Mouse (Mus musculus) spleen, postnatal 14 days (tissue): ENCODE measurements at regions not wholly inside any gene's neighbourhood (a gene's known extent, or its start where the extent isn't known, plus 50 kb on each side); places are given as distances from the start of the nearest gene placed in this dataset.

ENCODE experiments used
- DNase-seq, 2 experiments: peaks; one replicate each; pipeline ENCODE4 v3.0.0; 2021 to 2022; ENCODE audit warnings: low spot score in 2 of 2

DNA sequence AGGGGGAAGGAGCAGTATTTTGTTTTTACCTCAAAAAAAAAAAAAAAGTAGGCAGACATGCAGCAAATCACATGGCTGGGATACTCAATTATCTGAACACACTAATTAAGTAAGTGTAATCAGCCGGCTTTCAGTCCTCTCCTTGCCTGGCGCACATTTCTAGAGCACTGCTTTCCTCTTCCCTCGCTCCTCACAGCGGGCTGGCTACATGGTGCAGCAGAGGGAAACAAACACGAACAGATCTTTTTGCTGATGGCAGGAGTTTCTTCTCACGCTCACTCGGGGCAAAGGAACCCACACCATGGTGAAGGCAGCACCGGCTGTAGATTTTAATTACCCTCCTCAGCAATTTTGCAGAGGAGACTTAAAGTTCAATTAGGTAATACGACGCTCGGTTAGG is 169.7 kb upstream of the Azi2 start:
- DNase-seq = no peak

DNA sequence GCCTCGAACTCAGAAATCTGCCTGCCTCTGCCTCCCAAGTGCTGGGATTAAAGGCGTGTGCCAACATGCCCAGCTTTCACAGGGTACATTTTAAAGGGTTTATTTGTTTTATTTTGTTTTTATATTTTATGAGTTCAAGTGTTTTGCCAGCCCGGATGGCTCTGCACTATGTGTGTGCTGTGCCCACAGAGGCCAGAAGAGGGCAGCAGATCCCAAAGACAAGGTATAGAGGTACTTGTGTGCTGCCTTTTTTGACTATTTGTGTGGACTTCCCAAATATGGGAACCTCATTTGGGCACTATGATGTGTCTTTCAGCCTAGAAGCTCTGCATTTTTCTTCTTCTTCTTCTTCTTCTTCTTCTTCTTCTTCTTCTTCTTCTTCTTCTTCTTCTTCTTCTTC is 176.4 kb upstream of the Azi2 start:
- no peak for DNase-seq

DNA sequence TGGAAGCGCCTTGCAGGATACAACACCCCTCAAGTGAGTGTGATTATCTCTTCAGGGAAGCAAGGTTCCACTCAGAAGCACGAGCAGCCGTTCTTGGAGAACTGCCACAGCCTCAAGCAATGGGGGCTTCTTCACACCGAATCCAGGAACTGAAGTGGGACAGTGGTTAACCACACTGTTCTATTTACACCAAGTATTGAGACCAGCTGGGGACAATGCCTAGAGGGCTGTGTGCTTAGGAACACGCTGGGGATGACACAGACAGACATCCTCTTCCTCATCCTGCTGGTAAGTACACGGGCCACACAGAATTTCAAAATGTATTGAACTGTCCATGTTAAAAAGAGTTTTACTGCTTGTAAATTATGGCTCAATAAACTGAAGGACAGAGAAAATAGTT is 177.0 kb upstream of the Azi2 start:
- DNase-seq = no peak

DNA sequence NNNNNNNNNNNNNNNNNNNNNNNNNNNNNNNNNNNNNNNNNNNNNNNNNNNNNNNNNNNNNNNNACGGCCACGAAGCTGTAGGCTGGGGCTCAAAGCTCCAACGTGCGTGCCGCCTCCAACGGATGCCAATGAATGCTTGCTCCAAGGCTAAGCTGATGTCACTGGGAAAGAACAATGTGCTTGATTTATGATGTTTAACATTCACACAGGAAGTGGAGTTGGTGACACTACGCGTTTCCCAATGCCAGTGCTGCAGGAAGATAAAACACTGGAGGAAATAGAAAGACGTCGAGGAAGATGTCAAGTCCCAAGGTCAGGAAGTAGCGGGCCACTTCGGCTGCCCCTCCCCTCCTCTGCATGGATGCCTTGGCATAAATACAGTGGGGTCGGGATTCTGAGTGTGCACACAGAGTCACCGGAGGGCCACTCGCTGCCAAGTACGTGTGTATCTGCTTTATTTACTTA is 180.7 kb upstream of the Azi2 start:
- DNase-seq = no peak

DNA sequence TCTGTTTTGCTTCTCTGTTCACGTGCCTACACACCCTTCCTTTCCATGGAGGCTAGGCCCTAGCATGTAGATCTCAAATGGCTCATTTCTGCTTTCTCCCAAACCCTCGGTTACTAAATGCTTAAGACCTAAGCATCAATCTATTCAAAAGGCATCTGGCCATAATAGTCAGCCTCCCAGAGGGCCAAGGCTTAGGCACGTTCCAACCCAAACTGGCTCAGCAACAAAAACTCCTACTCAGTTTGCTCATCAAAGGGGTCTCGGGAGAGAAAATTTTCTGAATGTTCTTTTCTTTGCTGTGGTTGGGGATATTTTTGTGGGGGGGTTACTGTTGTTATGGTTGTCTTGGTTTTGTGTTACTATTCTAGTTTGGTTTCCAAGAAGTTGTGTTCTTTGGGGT is 196.8 kb upstream of the Azi2 start:
- no peak for DNase-seq

DNA sequence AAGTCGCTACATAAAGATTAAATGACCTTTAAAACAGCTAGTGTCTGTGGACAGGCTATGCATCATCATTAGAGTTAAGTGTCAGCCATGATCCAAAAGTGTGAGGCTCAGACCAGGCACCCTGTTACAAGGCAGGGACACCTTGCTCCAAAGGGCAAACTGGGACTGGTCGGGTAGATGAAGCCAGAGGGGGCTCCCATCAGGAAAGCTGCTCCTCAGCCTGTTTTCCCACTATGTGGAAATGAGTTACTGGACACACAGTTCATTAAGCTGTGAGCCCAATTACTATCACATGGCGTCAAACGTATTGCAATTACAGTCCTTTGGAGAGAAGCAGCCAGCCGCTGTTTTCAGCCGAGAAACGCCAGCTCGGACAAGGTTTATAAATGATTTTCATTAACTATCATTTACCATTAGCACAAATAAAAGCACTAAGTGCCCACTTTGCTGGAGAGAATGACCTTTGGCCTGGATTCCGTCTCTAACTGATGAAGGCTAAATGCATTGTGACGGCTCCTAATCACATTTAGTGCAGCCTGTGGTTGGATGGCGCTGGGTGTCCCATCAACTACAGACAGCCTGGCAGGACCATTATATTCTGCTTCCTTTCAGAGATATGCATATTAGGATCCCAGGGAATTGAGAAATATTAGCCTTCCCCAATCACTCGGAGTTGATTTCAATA is 203.5 kb upstream of the Azi2 start:
- DNase-seq = no peak

DNA sequence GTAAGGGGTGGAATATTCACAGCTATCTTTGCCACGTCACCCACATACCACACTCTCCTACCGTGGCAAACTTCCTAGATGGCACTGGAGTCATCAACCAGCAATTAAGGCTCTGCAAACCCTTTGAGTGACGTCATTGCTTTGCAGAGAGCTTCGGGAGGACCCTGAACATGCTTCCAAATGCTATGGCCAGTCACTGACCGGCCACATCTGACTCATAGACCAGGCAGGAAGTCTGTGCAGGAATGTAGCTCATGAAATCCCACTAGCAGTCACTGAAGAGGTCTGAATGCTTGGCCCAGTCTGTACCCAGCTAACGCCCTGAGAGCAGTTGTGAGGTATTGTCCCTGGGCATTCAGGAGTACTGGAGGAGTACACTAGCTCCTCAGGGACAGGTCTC is 203.9 kb upstream of the Rbms3 start:
- DNase-seq = no peak

DNA sequence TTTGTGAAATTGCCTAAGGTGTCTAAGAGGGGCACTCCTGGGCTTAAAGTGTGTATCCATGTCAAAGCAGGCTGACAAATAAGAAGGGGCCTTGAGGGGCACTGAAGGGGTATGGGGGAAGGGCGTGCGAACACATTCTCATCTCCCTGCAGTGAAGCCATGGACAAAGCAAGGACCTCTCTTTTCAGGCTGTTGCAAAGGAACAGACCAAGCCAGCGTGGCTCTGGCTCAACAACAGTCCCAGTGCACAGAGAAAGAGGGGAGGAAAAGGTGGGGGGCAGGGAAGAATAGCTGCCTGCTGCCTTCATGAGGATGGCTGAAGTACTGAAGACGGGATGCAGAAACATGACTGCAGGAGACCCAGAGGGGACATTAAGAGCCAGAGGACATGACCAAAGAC is 184.9 kb upstream of the Rbms3 start:
- DNase-seq = no peak

DNA sequence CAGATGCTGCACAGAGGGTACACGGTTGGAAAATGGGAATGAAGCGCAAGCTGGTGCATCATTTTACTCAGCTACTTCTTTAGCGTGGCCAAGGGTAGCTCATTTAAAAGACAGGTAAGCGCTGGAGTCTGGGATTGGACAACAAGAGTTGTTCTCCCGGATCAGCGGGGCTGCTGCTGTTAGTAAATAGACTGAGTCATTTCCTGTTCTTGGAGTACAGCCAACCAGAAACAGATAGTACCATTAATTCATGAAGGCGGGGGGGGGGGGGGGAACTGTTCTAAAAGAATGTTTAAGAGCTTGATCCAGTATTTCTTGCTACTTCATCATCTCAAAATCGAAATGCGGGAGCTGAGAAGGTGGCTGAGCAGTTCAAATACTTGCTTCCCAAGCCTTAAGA is 183.5 kb upstream of the Rbms3 start:
- DNase-seq = no peak

DNA sequence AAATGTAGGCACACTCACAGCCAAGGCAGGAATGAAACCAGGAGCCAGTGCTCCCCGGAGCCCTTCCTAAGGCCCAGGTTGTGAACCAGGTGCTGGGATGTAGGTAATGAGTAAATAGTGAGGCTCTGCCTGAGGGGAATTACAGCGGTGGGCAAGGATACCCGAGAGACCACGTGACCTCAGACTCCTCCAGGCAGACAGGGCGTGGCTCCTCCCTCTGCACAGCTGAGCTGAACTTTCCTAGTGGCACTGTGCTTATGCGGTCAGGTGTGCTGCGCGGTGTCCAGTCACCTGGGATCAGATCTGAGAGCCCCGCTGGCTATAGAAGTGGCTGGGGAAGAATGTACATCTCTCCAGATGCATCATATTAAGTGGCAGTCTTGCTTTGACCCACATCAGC is 176.1 kb upstream of the Rbms3 start:
- no peak for DNase-seq

DNA sequence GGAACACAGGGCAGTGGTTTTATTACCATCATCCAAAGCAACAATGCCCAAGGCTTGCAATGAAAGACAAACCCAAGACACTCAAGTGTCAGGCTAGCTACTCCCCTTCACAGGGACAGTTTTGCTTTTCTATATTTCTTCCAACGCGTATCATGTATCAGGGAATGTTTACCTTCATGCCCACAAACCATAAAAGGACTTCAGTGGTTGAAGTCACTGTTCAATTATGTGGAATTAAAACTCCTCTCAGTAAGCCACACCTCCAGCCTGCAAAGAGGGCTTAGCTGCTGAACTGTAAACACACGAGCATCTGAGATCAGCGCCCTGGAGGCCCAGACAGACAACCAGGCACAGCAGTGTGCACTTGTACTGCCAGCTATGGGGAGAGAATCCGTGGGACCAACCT is 154.5 kb upstream of the Rbms3 start:
- no peak for DNase-seq

DNA sequence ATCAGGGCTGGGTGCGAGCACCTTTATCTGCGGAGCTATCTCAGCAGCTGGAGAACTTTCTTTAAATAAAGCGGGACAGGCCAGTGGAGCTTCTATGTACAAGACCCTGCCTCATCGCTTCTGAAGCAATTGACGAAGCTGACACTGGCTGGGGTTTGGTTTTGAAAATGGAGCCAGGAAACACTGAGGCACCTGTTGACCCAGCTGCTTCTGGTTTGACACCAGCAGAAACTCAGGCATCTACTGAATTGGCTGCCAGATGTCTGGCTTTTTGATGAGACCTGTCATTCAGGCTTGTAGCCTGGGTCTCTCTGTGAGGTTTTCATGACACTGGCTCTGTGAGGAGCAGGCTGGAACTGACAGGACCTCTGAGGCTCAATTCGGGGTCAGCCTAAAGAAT is 124.9 kb upstream of the Rbms3 start:
- no peak for DNase-seq

DNA sequence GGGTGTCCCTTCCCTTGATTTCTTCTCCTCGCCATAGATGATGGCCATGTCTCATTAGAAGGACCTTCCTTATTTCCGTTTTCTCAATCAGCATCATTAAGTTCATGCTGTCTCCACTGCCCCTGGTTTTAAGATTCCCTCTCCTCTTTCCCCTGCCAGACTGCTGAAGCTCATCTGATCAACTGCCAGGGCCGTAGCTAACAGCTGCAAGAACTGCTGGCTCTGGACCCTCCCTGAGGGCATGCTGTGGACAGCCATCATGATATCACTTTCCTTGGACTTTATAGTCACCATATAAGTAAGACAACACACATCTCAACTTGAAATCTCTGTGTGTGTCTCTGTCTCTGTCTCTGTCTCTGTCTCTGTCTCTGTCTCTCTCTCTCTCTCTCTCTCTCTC is 123.8 kb upstream of the Rbms3 start:
- no peak for DNase-seq

DNA sequence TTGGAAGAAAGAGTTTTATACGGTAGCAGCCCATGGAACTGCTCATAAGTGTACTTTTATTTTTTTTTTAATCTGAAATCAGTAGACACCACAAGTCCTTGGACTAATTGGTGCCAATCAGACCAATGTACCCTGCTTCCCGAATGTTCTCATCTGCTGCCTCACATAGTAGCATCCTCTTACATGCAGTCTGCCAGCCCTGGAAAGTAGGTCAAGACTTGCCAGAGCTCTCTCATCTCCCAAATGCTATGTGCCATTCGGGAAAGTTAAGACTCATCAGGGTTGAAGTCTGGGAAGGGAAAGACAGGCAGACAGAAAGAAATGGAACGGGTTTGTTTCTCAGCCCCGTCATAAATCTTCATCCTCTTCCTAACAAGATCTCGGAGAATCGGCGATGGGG is 115.2 kb upstream of the Rbms3 start:
- DNase-seq = no peak

DNA sequence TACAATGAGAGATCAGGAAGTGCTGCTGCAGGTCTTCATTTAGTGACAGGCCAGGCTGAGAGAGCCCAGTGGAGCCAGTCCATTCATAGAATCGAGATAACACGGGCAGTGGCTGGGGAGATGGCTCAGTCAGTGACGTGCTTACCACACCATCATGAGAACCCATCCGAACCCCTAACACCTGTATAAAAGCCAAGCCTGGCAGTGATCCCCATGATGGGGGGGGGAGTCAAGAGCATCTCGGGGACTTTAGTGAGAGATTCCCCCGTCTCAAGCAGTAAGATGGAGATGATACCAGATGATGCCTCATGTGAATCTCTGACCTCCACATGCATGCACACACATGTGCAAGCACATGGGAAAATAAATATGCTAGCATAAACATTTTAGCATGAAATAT is 99.7 kb upstream of the Rbms3 start:
- no peak for DNase-seq

DNA sequence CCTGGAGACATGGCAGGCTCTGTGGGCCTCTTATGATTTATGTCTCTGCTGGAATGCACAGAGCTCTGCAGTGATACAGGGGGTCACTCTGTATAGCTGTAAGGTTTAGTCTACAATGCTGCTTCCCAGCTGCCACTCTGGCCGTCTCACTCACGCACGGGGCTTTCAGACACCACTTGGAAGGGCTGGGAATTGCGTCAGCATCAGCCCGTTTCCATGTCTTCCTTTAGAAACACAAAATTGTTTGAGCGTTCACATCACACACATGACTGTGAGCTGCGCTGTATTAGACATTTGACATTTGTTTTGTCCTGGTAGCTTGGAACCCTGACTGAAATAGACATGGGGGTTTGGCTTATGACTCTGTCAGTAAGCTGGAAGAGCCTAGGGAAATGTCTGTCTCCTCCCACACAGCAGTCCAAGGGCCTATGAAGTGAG is 90.5 kb upstream of the Rbms3 start:
- no peak for DNase-seq

DNA sequence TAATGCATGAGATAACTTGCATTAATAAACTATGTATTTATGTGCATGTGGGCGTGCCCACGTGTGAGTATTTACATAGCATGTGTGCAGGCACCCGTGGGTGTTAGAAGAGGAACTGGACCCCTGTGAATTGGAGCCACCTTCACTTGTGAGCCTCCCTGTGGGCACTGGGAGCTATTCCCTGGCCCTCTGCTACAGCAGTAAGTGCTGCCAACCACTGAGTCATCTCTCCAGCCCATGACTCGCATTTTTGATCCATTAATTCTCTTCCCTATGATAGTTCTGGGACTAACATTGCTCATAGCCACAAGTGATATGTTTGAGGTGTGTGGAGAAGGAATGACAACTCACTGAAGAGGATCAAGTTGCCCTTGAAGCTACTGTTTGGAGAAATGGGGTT is 87.6 kb upstream of the Rbms3 start:
- DNase-seq = no peak

DNA sequence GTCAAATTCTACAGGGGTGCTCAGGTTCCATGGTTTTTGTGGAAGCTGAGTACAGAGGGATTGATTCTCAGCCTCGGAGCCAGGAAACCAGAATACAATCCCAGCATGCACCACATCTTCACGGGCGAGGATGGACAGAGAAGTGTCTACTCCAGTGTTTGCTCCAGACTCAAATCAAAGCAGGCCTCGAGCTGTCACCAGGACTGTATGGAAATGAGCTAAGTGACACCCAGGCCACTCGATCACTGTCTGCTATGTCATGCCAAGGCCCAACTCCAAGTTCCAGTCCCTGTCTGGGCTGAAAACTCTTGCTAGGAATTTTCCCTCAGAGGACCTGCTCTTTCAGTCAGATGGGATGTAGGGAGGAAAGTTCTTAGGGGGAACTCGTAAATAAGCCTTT is 86.8 kb upstream of the Rbms3 start:
- DNase-seq = no peak

DNA sequence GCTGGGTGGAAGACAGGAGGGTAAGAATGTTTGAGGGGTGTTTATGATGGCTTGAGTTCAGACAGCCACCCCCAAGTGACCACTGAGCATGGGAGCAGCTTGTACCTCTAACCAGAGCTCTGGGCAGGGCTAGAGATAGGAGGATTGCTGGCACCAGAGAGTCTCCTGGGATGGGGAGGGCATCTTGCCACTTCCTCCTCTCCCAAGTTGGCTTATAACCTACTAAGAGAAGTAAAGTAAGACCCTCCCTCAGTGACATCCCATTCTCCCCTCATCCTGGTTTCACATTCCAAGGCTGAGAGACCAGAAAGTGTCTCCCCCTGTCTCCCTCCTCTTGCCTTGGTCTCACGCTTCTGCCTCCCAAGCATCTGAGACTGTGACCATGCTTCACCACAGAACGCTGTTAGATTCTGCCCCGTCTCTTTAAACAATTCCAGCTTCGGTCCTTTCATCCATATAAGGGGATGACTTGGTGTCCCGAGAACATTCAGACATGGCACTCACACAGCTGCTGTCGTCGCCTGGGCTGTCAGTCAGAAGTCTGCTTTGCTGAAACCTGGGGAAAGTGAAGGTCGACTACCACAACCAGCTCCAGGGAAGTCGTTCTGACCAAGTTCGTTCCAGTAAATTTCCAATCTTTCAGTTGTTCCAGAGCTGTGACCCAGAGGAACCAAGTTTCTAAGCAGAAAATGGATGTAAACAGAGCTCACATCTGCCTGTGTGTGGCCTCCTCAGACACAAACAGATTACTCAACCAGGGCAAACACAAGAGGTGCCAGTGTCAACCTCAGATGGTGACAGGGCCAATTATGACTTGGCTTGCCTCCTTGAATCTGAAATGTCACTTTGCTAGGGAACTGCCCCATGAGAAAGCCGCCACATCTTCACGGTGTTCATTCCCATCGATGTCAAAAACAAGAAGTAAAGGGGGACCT is 85.3 kb upstream of the Rbms3 start:
- DNase-seq = no peak

DNA sequence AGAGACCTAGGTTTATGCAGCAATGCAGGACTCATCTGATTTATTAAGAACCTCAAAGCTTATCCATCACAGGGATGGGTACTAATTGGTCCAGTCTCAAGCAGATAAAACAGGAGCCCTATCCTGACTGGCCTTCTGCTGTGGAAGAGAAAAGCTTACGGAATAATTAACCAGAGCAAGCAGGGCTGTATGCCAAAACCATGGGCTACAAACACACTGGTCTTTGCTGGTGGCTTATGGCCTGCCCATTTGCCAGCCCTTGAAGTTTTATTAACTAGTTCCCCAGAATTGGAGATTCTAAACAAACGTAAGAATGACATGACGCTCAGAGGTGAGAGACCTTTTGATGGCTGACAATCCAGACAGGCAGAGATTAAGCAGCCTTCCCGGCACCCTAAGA is 83.4 kb upstream of the Rbms3 start:
- DNase-seq = no peak

DNA sequence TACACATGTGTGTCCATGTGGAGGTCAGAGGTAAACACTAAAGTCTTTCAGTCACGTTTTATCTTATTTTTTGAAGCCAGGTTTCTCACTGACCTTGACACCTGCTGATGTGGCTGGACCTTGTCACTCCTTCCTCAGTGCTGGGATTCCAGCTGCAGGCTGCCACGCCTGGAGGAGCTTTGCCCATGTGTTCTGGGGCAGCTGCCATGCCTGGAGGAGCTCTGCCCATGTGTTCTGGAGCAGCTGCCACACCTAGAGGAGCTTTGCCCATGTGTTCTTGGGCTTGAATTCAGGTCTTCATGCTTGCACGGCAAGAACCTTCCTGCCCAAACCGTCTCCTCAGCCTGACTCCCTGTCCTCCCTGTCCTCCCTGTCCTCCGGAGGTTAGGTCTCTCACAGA is 82.1 kb upstream of the Rbms3 start:
- DNase-seq = no peak

DNA sequence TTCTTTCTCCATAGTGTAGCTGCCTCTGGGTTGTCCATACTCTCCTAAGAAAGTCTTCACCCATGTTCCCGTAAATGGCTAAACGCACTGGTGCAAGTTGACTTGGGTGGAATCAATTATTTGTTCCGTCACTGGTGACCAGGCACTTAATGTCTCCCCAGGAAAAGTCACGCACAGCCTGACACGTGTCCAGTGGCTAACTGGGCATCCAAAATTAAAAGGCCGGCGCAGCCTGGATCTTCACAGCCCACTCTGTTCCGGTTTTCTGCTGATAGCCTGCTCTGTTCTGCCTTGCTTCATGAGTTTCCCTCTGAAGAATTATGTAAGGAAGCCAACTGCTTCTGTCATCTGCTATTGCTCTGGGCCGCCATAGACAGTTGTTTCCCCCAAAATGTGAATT is 81.3 kb upstream of the Rbms3 start:
- DNase-seq = no peak

DNA sequence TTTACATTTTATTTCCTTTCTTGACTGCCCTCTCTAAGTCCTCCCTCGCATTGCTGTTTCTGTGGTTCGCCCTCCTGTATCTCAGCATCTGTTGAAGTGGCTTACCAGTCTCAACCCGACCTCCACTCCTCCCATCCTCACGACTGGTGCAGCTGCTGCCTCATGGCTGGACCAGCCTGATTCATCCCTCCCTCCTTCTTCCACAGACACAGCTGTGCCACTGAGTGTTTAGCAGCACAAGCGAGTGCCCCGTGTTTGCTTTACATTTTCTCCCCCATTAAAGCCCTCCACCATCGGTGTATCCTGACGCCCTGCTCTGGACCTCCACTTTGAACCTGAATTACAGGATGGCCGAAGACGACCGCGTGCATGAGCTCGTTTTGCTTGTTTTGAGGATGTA is 80.0 kb upstream of the Rbms3 start:
- DNase-seq = no peak
